Mouse (Mus musculus): ENCODE results near the gene Pip5k1c. TPM values are rescaled to one million over a fixed set of nuclear protein-coding genes. Genes with fewer than 3 reads are reported as not detected.

Gene Pip5k1c
- polyA plus RNA-seq, 1 experiment from 2014 or later = 74.9 TPM

DNA sequence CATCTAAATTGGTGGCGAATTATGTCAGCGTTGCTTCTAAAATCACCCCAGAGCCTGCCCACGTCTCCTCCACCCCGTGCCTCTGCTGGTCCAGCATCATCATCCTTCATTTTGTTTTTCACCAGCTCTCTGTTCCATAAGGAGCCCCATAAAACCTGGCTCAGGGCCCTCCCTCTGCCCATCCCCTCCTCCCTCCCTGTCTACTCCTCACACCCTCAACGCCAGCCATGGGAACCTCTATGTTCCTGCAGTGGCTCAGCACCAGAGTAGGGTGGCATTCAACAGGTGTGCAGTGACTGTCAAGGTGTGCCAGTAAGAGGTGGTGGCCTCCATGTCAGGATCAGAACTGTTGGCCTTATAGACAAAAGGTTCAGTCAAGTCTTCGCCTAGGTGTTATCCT, 2.4 kb downstream of the Pip5k1c start:
- no peak overlapping the region for H3K27ac ChIP-seq (ENCODE audit: low read depth, low read length)
- no peak overlapping the region for H3K4me2 ChIP-seq (ENCODE audit: low read depth, low read length, severe bottlenecking)
- H3K36me3 ChIP-seq (ENCODE audit: control insufficient read depth, insufficient read depth, low read length) = no peaks in the 10 kb centered on the region
- no peak for DNase-seq (ENCODE audit: low spot score)
- whole genome bisulfite sequencing = 91% methylated on average over 6 of the region's 6 CpGs
- ATAC-seq (replicated peaks; ENCODE audit: low FRiP score) = no peak
- no peaks in the 10 kb centered on the region for H3K9me3 ChIP-seq (ENCODE audit: control insufficient read depth, low read length)
- peaks cover 13% of the 10 kb centered on the region for H3K27me3 ChIP-seq (ENCODE audit: control insufficient read depth, insufficient read depth, low read length)
- no peak overlapping the region for H3K4me3 ChIP-seq (ENCODE audit: low read depth, low read length)
- peaks cover 20% of the 10 kb centered on the region; the same call in 1 of the 2 replicates for H3K4me1 ChIP-seq (replicated peaks; ENCODE audit: control insufficient read depth, insufficient read depth, low read length)
- H3K9ac ChIP-seq (ENCODE audit: low read length) = no peak overlapping the region

- no peak overlapping the region for H3K9ac ChIP-seq (ENCODE audit: low read length)
- H3K27me3 ChIP-seq (ENCODE audit: control insufficient read depth, insufficient read depth, low read length) = no peaks in the 10 kb centered on the region
- H3K36me3 ChIP-seq (ENCODE audit: control insufficient read depth, insufficient read depth, low read length) = no peaks in the 10 kb centered on the region
- ATAC-seq (replicated peaks; ENCODE audit: low FRiP score) (no peak), DNase-seq (ENCODE audit: low spot score) (no peak)
- peaks cover 17% of the 10 kb centered on the region; the same call in 1 of the 2 replicates for H3K4me1 ChIP-seq (replicated peaks; ENCODE audit: control insufficient read depth, insufficient read depth, low read length)
- no peak overlapping the region for H3K4me3 ChIP-seq (ENCODE audit: low read depth, low read length)
- 83% methylated on average over 6 of the region's 6 CpGs for WGBS
- no peaks in the 10 kb centered on the region for H3K9me3 ChIP-seq (ENCODE audit: control insufficient read depth, low read length)
- no peak overlapping the region for H3K27ac ChIP-seq (ENCODE audit: low read depth, low read length)
- no peak overlapping the region for H3K4me2 ChIP-seq (ENCODE audit: low read depth, low read length, severe bottlenecking)
Measured at GRCm38 (mm10) chr10:81297246-81297645, 4.5 kb downstream of the Pip5k1c start.

DNA sequence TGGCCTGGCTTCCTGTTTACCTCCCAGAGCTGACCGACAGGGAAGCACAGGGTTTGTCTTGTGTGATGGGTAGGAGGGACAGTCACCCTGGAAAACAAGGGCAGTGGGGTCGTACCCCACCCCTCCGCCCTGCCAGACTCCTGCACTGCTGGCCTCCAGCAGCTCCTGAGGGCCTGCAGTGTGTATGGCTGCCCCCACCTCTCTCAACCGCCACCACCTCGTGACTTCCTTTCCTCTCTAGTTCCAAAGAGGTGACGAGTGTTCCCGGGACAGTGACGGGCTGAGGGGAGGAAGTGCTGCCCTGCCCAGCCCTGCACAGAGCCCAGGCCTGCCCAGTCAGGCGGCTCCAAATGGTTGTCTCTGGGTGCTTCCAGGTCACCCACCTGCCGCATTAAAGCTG, 5.1 kb downstream of the Pip5k1c start:
- H3K4me3 ChIP-seq (ENCODE audit: low read depth, low read length) = no peak overlapping the region
- H3K27ac ChIP-seq (ENCODE audit: low read depth, low read length) = no peak overlapping the region
- no peak overlapping the region for H3K9ac ChIP-seq (ENCODE audit: low read length)
- H3K36me3 ChIP-seq (ENCODE audit: control insufficient read depth, insufficient read depth, low read length) = no peaks in the 10 kb centered on the region
- no peaks in the 10 kb centered on the region for H3K27me3 ChIP-seq (ENCODE audit: control insufficient read depth, insufficient read depth, low read length)
- ATAC-seq (replicated peaks; ENCODE audit: low FRiP score) (no peak), DNase-seq (ENCODE audit: low spot score) (no peak)
- H3K9me3 ChIP-seq (ENCODE audit: control insufficient read depth, low read length) = no peaks in the 10 kb centered on the region
- WGBS = 79% methylated on average over 10 of the region's 10 CpGs
- peaks cover 17% of the 10 kb centered on the region; the same call in 1 of the 2 replicates for H3K4me1 ChIP-seq (replicated peaks; ENCODE audit: control insufficient read depth, insufficient read depth, low read length)
- no peak overlapping the region for H3K4me2 ChIP-seq (ENCODE audit: low read depth, low read length, severe bottlenecking)

GRCm38 (mm10) chr10:81298369-81299100, 5.8 kb downstream of the Pip5k1c start:
- Histone ChIP-seq H3K27ac (ENCODE audit: low read depth, low read length) (no peak overlapping the region), H3K4me1 (replicated peaks; ENCODE audit: control insufficient read depth, insufficient read depth, low read length) (peaks cover 16% of the 10 kb centered on the region; the same call in 1 of the 2 replicates), H3K9me3 (ENCODE audit: control insufficient read depth, low read length) (no peaks in the 10 kb centered on the region), H3K36me3 (ENCODE audit: control insufficient read depth, insufficient read depth, low read length) (no peaks in the 10 kb centered on the region), H3K27me3 (ENCODE audit: control insufficient read depth, insufficient read depth, low read length) (no peaks in the 10 kb centered on the region), H3K9ac (ENCODE audit: low read length) (no peak overlapping the region), H3K4me2 (ENCODE audit: low read depth, low read length, severe bottlenecking) (no peak overlapping the region), H3K4me3 (ENCODE audit: low read depth, low read length) (no peak overlapping the region)
- no peak for DNase-seq (ENCODE audit: low spot score)
- ATAC-seq (replicated peaks; ENCODE audit: low FRiP score) = no peak
- 96% methylated on average over 17 of the region's 17 CpGs for WGBS

GRCm38 (mm10) chr10:81299585-81300351, 7.0 kb downstream of the Pip5k1c start:
- Histone ChIP-seq H3K4me1 (replicated peaks; ENCODE audit: control insufficient read depth, insufficient read depth, low read length) (peaks cover 4% of the 10 kb centered on the region; the same call in 1 of the 2 replicates), H3K9ac (ENCODE audit: low read length) (no peak overlapping the region), H3K27me3 (ENCODE audit: control insufficient read depth, insufficient read depth, low read length) (no peaks in the 10 kb centered on the region), H3K4me2 (ENCODE audit: low read depth, low read length, severe bottlenecking) (no peak overlapping the region), H3K9me3 (ENCODE audit: control insufficient read depth, low read length) (no peaks in the 10 kb centered on the region), H3K36me3 (ENCODE audit: control insufficient read depth, insufficient read depth, low read length) (no peaks in the 10 kb centered on the region), H3K27ac (ENCODE audit: low read depth, low read length) (no peak overlapping the region), H3K4me3 (ENCODE audit: low read depth, low read length) (no peak overlapping the region)
- no peak for DNase-seq (ENCODE audit: low spot score)
- ATAC-seq (replicated peaks; ENCODE audit: low FRiP score) = no peak
- 92% methylated on average over 14 of the region's 14 CpGs for WGBS

- H3K9me3 ChIP-seq (ENCODE audit: control insufficient read depth, low read length) = no peaks in the 10 kb centered on the region
- no peak for ATAC-seq (replicated peaks; ENCODE audit: low FRiP score)
- no peaks in the 10 kb centered on the region for H3K27me3 ChIP-seq (ENCODE audit: control insufficient read depth, insufficient read depth, low read length)
- no peak for DNase-seq (ENCODE audit: low spot score)
- no peaks in the 10 kb centered on the region for H3K36me3 ChIP-seq (ENCODE audit: control insufficient read depth, insufficient read depth, low read length)
- H3K9ac ChIP-seq (ENCODE audit: low read length) = no peak overlapping the region
- H3K4me3 ChIP-seq (ENCODE audit: low read depth, low read length) = no peak overlapping the region
- WGBS = 86% methylated on average over 9 of the region's 9 CpGs
- H3K4me1 ChIP-seq (replicated peaks; ENCODE audit: control insufficient read depth, insufficient read depth, low read length) = peaks cover 2% of the 10 kb centered on the region; the same call in 1 of the 2 replicates
- H3K27ac ChIP-seq (ENCODE audit: low read depth, low read length) = no peak overlapping the region
- H3K4me2 ChIP-seq (ENCODE audit: low read depth, low read length, severe bottlenecking) = no peak overlapping the region
Measured at GRCm38 (mm10) chr10:81300352-81300907, 7.7 kb downstream of the Pip5k1c start.

GRCm38 (mm10) chr10:81301321-81301720, 8.6 kb downstream of the Pip5k1c start:
- H3K27me3 ChIP-seq (ENCODE audit: control insufficient read depth, insufficient read depth, low read length) = no peaks in the 10 kb centered on the region
- ATAC-seq (replicated peaks; ENCODE audit: low FRiP score) (no peak), DNase-seq (ENCODE audit: low spot score) (no peak)
- H3K4me2 ChIP-seq (ENCODE audit: low read depth, low read length, severe bottlenecking) = no peak overlapping the region
- WGBS = 85% methylated on average over 9 of the region's 9 CpGs
- no peak overlapping the region for H3K9ac ChIP-seq (ENCODE audit: low read length)
- H3K9me3 ChIP-seq (ENCODE audit: control insufficient read depth, low read length) = no peaks in the 10 kb centered on the region
- no peak overlapping the region for H3K4me3 ChIP-seq (ENCODE audit: low read depth, low read length)
- no peaks in the 10 kb centered on the region for H3K36me3 ChIP-seq (ENCODE audit: control insufficient read depth, insufficient read depth, low read length)
- peaks cover 2% of the 10 kb centered on the region; the same call in 1 of the 2 replicates for H3K4me1 ChIP-seq (replicated peaks; ENCODE audit: control insufficient read depth, insufficient read depth, low read length)
- no peak overlapping the region for H3K27ac ChIP-seq (ENCODE audit: low read depth, low read length)

GRCm38 (mm10) chr10:81302288-81302687, 9.5 kb downstream of the Pip5k1c start:
- H3K4me3 ChIP-seq (ENCODE audit: low read depth, low read length) = no peak overlapping the region
- WGBS = 76% methylated on average over 4 of the region's 4 CpGs
- H3K9me3 ChIP-seq (ENCODE audit: control insufficient read depth, low read length) = no peaks in the 10 kb centered on the region
- DNase-seq (ENCODE audit: low spot score) (no peak), ATAC-seq (replicated peaks; ENCODE audit: low FRiP score) (no peak)
- H3K36me3 ChIP-seq (ENCODE audit: control insufficient read depth, insufficient read depth, low read length) = peaks cover 5% of the 10 kb centered on the region; the same call in 1 of the 2 replicates
- no peaks in the 10 kb centered on the region for H3K27me3 ChIP-seq (ENCODE audit: control insufficient read depth, insufficient read depth, low read length)
- peaks cover under 1% of the 10 kb centered on the region; the same call in 1 of the 2 replicates for H3K4me1 ChIP-seq (replicated peaks; ENCODE audit: control insufficient read depth, insufficient read depth, low read length)
- no peak overlapping the region for H3K27ac ChIP-seq (ENCODE audit: low read depth, low read length)
- H3K4me2 ChIP-seq (ENCODE audit: low read depth, low read length, severe bottlenecking) = no peak overlapping the region
- 0 out of 2 replicates have a peak overlapping the region, but pooled peaks have one; percentile 6 for H3K9ac ChIP-seq (ENCODE audit: low read length)

All from forebrain, embryonic 11.5 days (tissue).